Mouse (Mus musculus) bone marrow, adult 2 months (tissue): ENCODE measurements at regions not wholly inside any gene's neighbourhood (a gene's known extent, or its start where the extent isn't known, plus 50 kb on each side); places are given as distances from the start of the nearest gene placed in this dataset.

Experiments used
- CTCF ChIP-seq: fragments of 200-500 bp; IDR thresholded peaks from 2 replicates; pipeline ENCODE4 v1.5.1; 2011; ENCODE audit warnings: low read length, control low read depth; ENCODE audit not compliant: control insufficient read depth, insufficient read depth
- POLR2A ChIP-seq: fragments of 200-500 bp; IDR thresholded peaks from 2 replicates; pipeline ENCODE4 v1.6.1; 2011; ENCODE audit warnings: low read depth, mild to moderate bottlenecking, control low read depth, low read length, borderline replicate concordance; ENCODE audit not compliant: control insufficient read depth

- no peak for TF ChIP-seq POLR2A
- no peak for TF ChIP-seq CTCF
These were observed 111.5 kb upstream of the Tnfaip3 start for GRCm38 (mm10) chr10:19126922-19127321.
